Mouse (Mus musculus) CD4-positive, CD25-positive, alpha-beta regulatory T cell, adult 2 months (primary cell): ENCODE measurements at regions not wholly inside any gene's neighbourhood (a gene's known extent, or its start where the extent isn't known, plus 50 kb on each side); places are given as distances from the start of the nearest gene placed in this dataset.

ENCODE experiments used
- DNase-seq: peaks from one replicate; pipeline ENCODE4 v3.0.0-alpha.2; 2012; ENCODE audit warnings: low read depth, low spot score

DNA sequence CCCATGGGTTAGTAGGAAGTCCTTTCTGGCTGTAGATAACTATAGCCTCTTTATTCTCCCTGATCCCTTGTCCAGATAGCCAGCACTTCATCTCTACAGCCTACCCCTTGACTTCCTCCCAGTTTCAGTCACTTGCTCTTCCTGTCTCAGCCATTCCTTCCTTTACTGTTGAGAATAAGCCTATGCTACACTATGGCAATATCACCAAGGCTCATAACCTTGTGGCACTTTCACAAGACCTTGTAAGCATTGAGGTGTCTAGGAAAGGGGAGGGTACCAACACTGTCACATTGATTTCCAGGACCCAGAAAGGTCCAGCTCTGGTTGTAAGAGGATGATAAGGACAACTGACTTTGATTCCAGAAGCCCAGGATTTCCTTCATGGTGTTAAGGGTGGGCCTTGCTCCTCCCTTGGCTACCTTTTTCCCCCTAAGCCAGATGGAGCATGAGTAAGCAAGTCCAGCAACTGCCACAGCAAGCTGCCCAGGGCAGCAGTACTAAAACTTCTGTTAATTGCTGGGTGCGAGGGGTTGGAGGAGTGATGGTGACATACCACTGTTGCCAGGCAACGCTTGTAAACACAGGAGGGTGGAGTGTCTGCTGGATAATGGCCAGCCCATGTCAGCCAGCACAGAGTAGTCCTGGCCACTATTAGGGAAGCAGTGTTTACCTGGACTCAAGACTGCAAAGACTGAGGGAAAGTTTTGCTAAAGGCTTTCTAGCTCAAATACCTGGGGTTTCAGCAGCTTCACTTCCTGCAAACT is 75.7 kb downstream of the Ankrd16 start:
- DNase-seq: no peak

DNA sequence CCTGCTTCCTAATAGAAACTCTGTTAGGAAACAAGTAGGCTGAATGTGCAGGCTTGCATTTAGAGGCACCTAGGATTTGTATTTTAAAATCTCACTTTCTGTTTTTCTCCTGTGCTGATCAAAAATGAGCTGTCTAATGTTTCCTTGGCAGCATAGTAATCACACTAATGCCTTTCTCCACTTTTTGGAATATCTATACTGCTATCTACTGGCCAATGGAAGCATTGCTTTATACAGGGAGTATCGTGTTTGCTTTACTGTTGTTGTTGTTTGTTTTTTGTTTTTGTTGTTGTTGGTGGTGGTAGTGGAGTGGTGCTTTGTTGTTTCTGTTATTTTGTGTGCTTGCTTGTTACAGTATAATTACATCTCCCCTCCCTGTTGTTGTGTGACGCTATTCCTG is 92.3 kb downstream of the Ankrd16 start:
- peak; percentile 13 for DNase-seq

DNA sequence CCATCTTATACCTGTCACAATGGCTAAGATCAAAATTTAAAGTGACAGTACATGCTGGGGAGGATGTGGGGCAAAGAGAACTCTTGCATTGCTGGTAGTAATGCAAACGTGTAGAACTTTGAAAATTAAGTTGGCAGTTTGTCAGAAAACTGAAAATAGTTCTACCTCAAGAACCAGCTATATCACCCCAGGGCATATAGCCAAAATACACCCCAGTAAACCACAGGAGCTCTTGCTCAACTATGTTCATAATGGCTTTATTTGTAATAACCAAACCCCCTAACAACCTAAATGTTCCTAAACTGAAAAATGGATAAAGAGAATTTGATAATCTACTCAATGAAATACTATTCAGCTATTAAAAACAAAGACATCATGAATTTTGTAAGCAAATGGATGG is 102.3 kb downstream of the Ankrd16 start:
- no peak for DNase-seq

DNA sequence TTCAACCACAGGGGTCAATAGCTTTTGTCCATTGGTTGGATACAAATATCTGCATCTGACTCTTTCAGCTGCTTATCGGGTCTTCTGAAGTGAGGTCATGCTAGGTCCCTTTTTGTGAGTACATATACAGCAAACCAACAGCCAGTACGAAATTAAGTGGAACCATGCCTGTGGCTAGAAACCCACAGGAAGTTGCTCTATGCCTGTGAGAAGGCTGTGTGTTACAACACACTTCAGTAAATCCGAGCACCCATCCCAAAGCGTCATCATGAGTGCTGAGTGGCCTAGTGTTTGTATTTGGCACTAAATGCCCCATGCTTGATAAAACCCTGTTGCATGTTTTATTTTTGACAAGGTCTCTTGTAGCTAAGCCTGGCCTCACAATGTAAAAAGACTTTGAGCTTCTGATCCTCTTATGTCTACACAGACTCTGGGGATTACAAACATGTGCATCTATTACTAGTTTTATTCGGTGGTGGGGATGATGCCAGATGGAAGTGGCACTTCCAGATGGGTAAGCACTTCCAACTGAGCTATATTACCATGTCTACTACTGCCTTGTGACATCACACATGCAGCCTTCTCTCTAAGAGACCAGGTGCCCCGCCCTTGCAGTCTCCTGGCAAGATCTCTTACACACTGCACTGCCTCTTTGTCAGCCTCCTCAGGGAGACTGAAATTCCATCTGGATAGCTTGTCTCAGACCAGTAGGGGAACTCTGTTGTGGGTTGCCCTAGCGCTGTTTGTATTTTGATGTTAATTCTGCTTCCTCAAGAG is 117.3 kb downstream of the Ankrd16 start:
- no peak for DNase-seq

DNA sequence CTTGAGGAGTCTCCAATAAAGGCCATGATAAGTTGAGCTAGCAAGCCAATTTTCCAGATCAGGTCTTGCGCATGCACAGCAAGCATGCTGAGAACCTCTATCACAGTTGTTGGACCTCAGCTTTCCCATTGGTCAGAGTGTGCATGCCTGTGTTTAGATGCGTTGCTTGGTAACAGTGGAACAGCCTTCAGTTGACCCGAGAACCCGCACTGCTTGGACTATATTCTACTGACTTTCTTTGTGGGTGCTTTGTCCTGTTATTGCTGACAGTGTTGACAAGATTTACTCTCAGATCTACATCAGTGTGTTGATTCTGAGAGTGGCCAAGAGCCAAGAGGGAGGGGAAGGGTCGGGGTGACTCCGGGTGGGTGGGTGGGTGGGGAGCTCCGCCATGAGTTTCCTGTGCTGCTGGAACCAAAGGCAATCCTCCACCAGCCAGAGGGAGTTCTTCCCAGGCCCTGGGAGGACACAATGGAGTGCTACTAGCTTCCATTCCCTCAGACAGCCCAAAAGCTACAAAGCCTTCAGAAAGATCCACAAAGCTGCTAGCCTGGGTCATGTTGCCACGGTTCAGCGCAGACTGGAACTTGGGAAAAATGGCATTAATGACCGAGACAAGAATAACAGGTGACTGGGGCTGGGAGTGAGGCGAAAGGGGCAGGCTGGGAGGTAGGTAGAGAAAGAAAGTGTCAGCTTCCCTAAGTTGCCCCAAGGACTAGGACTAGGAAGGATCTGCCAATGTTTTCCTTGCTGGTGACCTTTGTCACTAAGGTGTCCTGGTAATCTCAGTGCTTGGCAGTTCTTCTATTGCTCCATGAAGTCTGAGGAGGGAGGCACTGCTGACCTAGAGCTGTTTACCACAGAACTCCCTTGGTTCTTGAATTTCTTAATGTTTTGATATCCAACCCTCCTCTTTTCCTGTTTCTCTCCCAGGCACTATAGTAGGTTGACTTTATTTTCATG is 122.3 kb downstream of the Ankrd16 start:
- no peak for DNase-seq

DNA sequence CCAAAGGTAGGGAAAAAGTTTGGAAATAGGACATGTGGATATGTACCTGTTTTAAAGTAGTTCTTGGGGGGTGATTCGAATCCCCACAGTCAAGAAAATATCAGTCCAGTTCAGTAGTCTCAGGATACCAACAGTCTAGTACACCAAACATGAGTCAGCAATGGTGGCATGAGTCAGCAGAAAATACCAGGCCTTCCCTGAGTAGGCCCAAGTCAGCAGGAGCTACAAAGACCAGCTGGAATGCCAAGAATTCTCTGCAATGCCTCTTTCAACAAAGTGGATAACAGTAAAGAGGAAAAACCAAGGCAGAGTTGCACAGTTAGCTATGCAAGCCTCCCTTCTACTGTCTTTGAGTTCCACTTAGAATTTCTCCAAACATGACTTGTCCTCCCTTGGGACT is 137.1 kb downstream of the Ankrd16 start:
- no peak for DNase-seq

DNA sequence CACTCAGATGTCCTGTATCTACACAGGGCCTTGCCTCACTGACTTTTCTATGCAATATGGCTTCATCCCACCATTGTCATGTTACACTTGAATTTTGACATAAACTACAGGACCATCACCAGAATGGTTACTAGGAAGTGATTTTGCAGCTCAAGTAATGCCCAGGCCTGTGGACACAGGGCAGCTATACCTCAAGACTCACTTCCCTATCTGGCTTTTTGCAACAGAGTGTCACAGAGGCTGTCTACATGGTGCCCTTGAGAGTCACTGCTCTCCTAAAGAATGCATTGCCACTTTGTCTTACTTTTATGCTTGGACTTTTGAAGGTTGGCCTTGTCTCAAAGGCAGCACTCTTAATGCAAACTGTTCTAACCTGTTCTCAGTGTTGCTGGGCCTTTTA is 139.7 kb downstream of the Ankrd16 start:
- DNase-seq: no peak

DNA sequence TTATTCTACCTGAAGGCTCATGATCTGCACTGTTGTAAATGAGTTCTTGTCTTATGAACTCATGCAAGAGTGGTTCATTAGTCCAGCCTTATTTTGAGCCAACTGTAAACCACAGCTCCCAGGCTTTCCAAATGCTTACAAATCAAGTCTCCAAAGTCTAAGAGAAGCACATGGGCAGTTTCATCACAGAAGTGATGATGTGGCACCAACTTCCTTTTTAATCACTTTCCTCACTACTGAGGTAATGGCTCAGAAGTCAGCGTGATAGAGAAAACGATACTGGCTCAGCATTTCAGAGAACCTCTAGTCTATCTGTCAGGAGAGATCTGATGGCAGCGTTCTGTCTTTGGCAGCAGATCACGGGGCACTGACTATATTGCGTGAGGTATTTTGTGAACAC is 140.4 kb downstream of the Ankrd16 start:
- no peak for DNase-seq

DNA sequence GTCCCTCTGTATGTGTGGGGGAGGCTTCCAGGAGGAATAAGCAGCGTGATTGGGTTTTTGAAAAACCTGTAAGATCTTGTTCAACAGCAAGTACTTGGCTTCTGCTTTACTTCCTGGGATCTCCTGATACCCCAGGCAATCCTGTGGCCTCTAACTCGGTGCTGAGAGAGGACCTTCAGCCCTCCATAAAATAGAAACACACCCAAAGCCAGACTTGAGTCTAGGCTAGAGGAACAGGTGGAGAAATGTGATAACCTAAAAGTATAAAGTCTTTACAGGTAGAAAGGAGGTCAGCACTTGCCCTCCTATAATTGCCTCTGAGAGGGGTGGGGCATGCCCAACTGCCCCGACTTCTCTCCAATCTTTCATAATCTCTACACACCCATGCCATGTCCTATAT is 183.1 kb downstream of the Ankrd16 start:
- DNase-seq: no peak

DNA sequence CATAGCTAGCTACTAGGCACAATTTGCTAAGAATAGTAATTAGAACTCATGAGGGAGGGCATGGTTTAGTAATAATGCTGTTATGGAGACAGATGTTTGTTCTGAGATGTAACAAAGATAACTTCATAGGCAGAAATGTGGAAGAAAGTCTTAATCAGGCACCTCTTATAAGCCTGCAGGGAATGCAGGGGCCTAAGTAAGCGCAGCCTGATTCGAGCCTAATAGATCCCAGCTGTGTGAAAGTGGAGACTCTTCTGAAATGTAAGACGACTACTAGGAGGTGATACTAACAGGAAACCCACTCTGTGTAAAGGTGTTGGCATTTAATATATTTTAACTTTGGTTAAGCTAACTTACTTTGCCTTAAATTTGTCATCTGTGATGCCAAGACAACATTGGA is 187.7 kb downstream of the Ankrd16 start:
- no peak for DNase-seq

DNA sequence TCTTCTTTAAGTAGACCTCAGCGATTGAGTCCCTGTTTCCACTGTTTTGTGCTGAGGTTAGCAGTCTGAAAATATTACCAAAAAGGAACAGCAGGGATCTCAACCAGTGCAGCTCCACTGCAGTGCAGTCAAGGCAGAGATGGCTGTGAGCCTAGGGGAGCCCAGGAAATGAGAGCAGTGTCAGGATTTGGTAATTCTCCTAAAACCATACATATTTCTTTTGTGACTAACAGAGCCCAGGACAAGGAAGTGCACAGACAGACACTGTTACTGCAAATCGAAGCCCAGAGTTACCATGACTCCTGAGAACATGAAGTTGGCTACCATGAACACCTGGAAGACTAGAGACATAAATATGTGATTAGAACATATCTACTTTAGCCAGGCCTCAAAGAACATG is 189.3 kb downstream of the Ankrd16 start:
- no peak for DNase-seq

DNA sequence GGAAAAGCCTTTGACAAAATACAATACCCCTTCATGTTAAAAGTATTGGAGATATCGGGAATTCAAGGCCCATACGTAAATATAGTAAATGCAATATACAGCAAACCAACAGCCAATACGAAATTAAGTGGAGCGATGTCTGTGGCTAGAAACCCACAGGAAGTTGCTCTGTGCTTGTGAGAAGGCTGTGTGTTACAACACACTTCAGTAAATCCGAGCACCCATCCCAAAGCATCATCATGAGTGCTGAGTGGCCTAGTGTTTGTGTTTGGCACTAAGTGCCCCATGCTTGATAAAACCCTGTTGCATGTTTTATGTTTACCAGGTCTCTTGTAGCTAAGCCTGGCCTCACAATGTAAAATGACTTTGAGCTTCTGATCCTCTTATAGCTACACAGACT is 194.3 kb downstream of the Ankrd16 start:
- no peak for DNase-seq

DNA sequence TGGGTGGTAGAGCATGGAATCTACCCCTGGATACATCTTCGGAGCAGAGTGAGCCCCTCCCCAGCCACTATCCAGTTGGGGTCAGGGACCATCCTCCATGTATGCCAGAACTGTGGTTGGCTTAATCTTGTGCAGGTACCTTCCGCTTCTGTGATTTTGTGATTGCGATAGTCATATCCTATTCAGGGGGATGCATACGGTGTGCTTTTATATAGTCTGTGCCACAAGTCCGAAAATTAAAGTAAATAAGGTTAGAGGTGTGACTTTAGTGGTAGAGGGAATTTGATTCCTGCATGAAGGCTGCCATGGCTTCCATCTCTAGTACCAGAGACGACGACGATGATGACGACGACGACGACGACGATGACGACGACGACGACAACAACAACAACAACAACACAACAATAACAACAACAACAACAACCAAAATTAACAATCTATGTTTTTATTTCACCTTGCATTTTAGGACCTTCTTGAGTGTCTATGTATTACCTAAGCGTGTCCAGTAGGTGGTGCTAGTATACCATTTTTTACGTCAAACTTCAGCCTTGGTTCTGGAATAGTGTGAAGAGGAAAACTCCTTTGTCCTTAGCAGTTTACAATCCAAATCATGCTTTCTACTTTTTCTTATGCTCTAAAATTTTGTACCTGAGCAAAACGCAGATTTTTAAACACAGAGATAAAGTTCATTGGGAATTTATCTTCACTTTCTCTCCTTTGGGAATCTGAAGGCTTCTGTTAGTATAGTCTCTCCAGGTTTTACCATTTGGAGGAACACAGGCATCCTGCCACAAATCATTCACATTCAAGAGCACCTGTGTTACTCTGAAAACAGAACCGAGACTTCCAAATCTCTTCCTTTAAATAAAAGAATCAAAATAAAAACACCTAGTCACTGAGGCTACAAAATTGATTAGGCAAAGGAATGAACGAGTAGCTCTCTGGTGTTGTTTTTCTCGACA is 224.5 kb downstream of the Ankrd16 start:
- peak; percentile 60 for DNase-seq

DNA sequence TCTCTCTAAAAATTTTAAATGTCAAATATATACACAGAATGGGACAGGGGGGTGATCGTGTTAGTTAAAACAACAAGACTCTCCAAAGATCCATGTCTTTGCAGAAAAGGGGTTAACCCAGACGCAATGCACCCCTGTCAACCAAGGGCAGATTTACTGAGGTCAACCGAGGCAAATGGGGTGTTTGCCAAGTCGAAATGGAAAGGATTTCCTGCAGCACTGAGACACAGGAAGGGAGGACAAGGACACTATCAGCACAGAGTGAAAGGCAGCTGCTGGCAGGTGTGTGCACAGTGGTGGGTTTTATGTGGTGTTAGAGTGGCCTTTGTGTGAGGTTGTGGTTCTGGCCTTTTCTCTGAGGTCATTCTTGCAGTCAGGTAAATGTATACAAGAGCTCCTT is 226.7 kb downstream of the Ankrd16 start:
- DNase-seq: no peak

DNA sequence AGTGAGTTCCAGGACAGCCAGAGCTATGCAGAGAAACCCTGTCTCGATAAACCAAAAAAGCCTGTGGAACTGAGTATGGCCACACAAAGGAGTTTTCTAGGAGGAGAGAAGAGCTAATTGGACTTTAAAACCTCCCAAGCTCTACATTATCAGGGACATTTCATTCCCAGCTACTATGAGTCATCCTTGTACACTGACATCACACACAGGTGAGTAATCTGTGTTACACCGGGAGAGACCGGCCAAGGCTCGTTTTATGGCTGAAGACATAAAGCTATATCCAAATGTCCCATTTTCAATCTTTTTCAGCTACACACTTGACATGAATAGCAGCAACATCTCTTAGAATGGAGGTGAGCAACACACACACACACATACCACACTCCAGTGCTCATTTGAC is 229.5 kb downstream of the Ankrd16 start:
- DNase-seq: no peak

DNA sequence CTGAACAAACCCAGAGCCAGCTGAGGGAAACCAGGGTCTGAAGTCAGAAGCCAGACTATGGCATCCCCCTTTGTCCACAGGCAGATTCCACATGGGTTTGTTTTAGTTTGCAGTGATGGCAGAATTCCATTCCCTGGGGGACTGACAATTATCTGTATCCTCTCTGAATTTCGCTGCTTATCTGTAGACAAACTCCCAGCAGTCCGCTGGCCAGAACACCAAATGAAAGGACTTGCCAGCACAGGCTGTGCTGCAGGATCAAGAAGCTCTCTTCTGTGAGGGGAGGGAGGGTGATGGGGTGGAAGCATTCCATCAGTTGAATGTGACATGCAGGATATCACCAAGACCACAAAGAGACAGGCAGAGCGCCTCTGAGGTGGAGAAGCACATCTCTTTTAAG is 233.8 kb downstream of the Ankrd16 start:
- no peak for DNase-seq

DNA sequence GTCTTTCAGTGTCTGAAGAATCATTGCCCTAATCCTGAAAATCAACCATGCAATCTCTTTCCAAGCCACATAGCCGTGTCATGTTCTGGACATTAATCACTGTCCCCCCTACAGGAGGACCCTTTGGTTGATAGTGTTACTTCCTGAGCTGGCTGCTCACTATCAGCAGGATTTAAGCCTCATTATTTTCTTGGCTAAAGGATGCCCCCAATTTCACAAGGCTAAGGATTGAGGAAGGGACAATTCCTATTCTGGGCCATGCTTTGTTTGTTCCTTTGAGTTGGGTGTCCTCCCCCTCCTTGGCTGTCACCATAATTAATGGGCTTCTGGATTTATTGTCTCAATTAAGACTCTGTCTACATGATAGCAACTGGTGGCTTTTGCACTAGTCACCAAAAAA is 241.9 kb downstream of the Ankrd16 start:
- DNase-seq: no peak

DNA sequence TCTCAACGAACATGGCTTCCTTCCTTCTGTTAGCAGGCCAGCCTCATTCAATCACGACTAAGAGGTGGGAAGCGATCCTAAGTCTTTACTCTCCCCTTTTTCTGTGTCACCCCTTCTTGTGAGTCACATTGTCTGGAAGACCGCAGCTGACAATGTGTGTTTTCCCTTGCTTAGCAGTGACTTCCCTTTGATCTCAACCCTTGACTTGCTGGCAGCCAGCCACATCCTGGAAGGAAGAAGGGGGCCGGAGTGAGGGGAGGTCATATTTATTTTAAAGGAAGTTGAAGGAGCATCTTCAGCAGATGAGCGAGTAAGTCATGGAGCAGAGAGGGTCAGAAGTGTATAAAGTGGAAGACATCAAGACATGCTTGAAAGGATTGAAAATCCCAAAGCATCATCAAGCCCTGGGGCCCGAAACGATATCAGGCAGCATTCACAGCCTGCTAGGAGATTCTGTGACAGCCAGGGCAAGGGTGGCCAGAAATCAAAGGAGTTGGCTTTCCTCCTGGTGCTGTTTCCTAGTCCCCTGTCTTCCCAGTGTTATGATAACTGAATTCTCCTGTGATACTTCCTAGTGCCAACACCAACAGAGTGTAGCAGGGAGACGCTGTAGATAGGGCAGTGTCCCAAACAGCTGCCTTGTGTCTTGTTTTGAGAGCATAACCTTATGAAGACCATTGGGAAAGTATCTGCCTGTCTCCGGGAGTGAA is 245.9 kb downstream of the Ankrd16 start:
- no peak for DNase-seq

DNA sequence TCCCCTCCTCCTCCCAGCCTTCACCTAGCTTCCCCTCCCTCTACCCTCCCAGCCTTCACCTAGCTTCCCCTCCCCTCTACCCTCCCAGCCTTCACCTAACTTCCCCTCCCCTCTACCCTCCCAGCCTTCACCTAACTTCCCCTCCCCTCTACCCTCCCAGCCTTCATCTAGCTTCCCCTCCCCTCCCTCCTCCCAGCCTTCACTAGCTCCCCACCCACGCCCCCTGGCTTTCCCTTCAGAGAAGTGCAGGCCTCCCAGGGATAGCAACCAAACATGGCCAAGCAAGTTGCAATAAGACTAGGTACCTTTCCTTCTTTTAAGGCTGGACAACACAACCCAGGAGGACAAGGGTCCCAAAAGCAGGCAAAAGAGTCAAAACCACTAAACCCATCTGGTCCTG is 248.5 kb downstream of the Ankrd16 start:
- DNase-seq: no peak
